Mouse (Mus musculus) cerebellum, adult 9-11 months (tissue): ENCODE data around the gene Vezf1.

Experiments
- DNase-seq: peaks from one replicate; pipeline ENCODE4 v3.0.0; 2022

Gene Vezf1

GRCm38 (mm10) chr11:88054589-88054988 lies 13.5 kb upstream of the Vezf1 start:
- no peak for DNase-seq

DNA sequence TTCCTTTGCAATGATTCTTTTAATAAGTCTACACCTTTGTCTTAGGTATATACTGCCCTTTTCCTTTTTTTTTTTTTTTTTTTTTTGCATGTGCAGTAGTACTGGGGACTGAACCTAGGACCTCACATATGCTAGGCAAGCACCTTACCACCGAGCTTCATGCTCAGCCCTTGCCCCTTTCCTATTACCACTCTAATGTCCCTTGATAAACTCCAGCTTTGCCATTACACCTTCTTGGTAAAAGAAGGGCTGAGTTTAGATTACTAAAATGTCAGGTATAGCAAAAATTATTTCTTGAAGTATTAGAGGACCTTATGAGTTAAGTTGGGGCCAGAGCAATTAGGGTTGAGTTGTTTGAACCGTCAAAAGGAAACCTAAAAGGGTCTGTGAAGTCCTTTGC lies 12.3 kb upstream of the Vezf1 start:
- no peak for DNase-seq

DNA sequence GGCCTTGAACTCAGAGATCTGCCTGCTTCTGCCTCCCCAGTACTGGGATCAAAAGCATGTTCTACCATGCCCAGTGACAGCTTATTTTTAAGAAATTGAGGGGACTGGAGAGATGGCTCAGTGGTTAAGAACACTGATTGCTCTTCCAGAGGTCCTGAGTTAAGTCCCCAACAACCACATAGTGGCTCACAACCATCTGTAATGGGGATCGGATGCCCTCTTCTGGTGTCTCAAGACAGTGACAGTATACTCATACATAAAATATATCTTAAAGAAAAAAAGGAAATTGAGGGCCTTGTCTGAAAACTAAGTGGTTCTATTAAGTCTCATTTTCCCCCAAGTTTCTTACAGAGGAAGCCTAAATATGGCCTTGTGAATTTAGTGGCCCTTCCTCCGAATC lies 10.3 kb upstream of the Vezf1 start:
- DNase-seq: no peak

DNA sequence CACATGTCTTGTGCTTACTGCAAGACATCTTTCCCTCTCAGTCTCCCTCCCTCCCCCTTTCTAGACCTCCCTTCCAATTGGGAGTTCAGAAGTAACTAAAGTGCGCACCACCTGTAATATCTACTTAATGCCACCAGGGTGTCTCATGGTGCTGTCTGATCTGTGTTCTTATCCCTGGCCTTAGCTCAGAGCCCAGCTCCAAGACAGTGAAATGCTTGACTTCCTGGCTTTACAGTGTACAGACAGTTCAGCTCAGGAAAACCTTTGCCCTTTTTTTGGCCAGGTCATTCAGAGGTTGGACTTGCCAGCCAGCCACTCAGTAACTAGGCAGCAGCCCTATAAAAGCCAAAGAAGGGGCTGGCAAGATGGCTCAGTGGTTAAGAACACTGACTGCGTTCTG lies 8.9 kb upstream of the Vezf1 start:
- DNase-seq: peak; percentile 61

- DNase-seq: no peak
Measured at GRCm38 (mm10) chr11:88061892-88062625, 6.0 kb upstream of the Vezf1 start.

DNA sequence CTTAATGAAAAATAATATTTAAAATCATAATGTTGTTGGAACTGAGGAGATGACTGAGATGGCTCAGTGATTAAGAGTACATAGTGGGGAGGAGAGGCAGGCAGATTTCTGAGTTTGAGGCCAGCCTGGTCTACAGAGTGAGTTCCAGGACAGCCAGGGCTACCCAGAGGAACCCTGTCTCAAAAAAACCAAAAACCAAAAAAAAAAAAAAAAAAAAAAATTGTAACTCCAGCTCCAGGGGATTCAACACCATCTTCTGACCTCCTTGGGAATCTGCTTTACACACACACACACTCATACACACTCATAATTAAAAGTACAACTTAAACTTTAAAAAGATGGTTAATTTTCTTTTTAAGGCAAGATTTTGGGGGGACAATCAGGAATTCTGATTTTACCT lies 2.3 kb upstream of the Vezf1 start:
- DNase-seq: no peak

DNA sequence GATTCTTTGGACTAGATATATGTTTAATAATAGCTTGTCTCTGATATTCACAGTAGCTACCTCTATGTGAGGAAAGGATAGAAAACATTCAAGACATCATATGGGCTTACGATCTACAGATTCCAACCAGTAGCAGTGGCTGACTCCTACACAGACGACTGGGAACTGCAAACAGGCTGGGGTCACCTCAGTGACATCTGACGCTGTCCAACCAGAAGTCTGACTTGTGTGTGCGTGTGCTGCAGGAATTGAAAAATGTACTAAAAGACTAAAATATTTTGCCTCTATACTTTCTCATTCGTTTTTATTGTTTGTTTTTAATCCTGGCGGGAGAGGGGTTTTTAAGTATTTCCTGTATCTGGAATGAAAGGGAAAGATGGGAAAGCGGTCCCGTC lies 891 bp upstream of the Vezf1 start:
- no peak for DNase-seq

- peak; percentile 74 for DNase-seq
Measured at GRCm38 (mm10) chr11:88068411-88069245, 549 bp downstream of the Vezf1 start.

DNA sequence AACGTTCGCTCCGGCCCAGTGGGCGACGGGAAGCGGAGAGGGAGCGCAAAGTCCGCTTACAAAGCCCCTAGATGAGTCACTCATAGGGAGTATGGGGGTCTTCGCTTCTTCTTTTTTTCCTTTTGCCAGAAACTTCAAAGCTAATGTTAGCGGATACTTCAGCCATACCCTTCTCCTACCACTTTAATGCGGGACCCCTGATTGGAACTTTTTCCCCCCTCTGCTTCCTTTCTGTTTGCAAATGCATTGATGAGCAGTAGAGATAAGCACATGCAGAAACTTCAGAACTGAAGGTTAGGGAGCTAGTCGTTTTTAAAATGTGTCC lies 1.1 kb downstream of the Vezf1 start:
- DNase-seq: no peak

- no peak for DNase-seq
Measured at GRCm38 (mm10) chr11:88070392-88070791, 2.3 kb downstream of the Vezf1 start.

GRCm38 (mm10) chr11:88071113-88071512 lies 3.0 kb downstream of the Vezf1 start:
- no peak for DNase-seq

- no peak for DNase-seq
Measured at GRCm38 (mm10) chr11:88073343-88073875, 5.3 kb downstream of the Vezf1 start.

- DNase-seq: no peak
Measured at GRCm38 (mm10) chr11:88075701-88076100, 7.6 kb downstream of the Vezf1 start.

DNA sequence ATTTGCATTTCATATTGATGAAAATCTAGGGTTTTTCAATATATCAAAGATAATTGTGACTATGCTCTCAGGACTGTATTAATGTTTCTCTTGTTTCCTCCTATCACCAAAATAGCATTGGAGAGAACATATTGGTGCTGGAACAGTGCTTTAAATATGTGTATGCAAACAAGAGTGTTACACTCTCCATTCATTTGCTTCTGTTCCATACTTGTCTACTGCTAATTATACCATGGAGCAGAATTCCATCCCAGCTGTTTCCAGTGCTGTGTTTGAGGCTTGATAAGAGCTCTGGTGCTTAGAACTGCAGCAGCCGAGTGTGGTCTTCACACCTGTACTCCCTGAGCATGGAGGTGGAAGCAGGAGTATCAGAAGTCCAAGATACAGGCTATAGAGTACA lies 8.3 kb downstream of the Vezf1 start:
- no peak for DNase-seq

DNA sequence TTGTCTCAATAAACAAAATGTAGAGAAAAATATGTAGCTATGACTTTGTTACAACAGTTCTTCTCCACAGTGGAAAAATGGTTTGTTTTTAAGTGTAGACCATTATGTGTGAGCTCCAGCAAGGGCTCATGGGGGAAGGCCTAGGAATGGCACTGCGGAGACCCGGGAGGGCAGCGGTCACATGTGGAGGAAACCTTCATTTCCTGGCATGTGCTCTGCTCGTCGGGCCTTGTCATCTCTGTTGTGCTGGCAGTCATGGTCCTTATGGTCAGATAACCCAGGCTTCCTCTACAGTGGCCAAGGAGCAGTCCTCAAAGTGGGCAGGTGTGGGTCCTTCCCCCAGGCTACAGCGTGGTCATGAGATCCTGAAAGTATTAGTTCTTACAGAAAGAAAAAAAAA lies 15.6 kb downstream of the Vezf1 start:
- no peak for DNase-seq

GRCm38 (mm10) chr11:88086737-88087627 lies 18.9 kb downstream of the Vezf1 start:
- DNase-seq: peak; percentile 93

DNA sequence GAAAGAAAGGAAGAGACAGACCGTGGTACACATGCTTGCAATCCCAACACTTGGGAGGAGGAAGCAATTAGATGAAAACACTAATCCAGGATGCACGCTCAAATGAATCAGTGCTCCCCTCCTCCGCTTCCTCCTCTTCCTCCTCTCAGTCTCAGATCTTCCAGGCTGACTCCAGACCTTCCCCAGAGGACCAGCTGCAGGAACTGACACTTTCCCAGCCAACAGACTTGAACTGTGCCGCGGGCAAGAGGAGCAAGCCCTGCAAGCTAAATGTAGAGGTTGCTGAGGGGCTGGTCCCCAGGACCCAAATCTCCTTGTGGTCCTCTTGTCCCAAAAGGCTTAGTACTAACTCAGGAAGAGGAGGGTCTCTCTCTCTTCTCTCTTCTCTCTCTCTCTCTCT lies 21.1 kb downstream of the Vezf1 start:
- no peak for DNase-seq

DNA sequence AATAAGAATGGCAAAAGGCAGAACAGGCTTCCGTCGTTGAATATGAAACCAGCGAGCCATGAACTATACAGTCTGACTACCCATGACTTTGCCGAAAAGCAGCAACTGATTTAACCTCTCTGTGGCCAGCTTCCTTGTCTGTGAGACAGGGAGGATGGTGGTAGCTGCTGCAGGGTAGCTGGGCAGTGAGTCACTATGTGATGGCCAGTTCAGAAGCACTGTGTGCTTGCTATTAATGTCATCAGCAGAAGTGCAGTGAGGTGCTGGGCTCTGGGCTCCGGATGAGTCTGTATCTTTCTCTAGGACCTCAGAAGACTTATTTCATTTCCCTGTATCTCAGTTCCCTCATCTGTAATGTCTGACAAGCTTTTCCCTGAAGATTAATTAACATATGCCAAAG lies 22.2 kb downstream of the Vezf1 start:
- no peak for DNase-seq

DNA sequence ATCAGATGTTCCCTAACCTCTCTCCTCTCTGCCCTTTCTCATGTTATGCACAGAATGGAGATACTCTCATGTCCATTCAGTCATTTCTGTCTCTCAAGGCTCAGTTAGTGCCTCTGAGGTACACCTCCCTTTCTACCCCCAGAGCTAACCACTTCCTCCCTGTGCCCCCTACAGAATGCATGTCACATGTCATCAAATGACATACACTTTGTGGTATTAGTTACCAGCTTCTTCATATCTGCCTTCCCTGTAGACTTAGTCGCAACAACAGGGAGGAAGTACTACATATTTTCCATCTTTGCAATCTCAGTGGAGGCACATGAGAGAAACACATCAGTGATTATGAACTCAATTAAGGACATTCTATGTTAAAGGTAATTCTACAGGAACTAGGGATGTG lies 23.9 kb downstream of the Vezf1 start:
- DNase-seq: no peak

GRCm38 (mm10) chr11:88097173-88097572 lies 29.1 kb downstream of the Vezf1 start:
- no peak for DNase-seq

GRCm38 (mm10) chr11:88098021-88098729 lies 30.1 kb downstream of the Vezf1 start, which contains the start of gene Cuedc1:
Gene Cuedc1, plus strand, starts transcription at chr11:88098058.
- DNase-seq: no peak

GRCm38 (mm10) chr11:88098787-88099598 lies 30.9 kb downstream of the Vezf1 start:
- peak; percentile 81 for DNase-seq
